Mouse (Mus musculus) kidney, embryonic 16.5 days (tissue): ENCODE results near the gene Tmem86a. TPM values are rescaled to one million over a fixed set of nuclear protein-coding genes. Genes with fewer than 3 reads are reported as not detected.

Source experiments
- ATAC-seq: fragments of 200-750 bp; cut with Nextera tagmentation; 2 replicates; pipeline ENCODE4 v1.8.0; 2017; ENCODE audit warnings: moderate TSS enrichment; ENCODE audit not compliant: low FRiP score, low TSS enrichment
- H3K27ac ChIP-seq: fragments of 300-500 bp; sonication (generic); 2 replicates; pipeline ENCODE4 v1.5.1; 2014; ENCODE audit warnings: low read length
- H3K27me3 ChIP-seq: fragments of 300-500 bp; sonication (generic); 2 replicates; pipeline ENCODE4 v1.6.1; 2014; ENCODE audit warnings: low read length, control low read depth, mixed read lengths; ENCODE audit not compliant: insufficient read depth
- H3K36me3 ChIP-seq: fragments of 300-500 bp; sonication (generic); 2 replicates; pipeline ENCODE4 v1.6.1; 2014; ENCODE audit warnings: low read length, control low read depth, mixed read lengths; ENCODE audit not compliant: insufficient read depth
- H3K4me1 ChIP-seq: fragments of 300-500 bp; sonication (generic); 2 replicates; pipeline ENCODE4 v1.6.1; 2014; ENCODE audit warnings: low read length, control low read depth, mixed read lengths; ENCODE audit not compliant: insufficient read depth
- H3K4me2 ChIP-seq: fragments of 300-500 bp; sonication (generic); replicated peaks from 2 replicates; pipeline ENCODE4 v1.6.1; 2014; ENCODE audit warnings: low read depth, low read length
- H3K4me3 ChIP-seq: fragments of 300-500 bp; sonication (generic); 2 replicates; pipeline ENCODE4 v1.5.1; 2014; ENCODE audit warnings: mild to moderate bottlenecking, low read length
- H3K9ac ChIP-seq: fragments of 300-500 bp; sonication (generic); replicated peaks from 2 replicates; pipeline ENCODE4 v1.6.1; 2014; ENCODE audit warnings: low read length
- H3K9me3 ChIP-seq: fragments of 300-500 bp; sonication (generic); 2 replicates; pipeline ENCODE4 v1.6.1; 2016; ENCODE audit warnings: low read length, control low read depth
- WGBS: fragments of 180-500 bp; shearing (Covaris S2); extraction: QIAGEN DNeasy Blood & Tissue Kit; methylation state at CpG from one replicate; pipeline ENCODE4 v1.1.7; 2014; 5-methylcytosine and 5-hydroxymethylcytosine counted together
- polyA plus RNA-seq: library from polyadenylated mRNA; unstranded; fragments of >200 nt; fragmentation: Nextera tagmentation; extraction: Ambion mirVana; gene quantifications from 2 replicates; pipeline ENCODE4 v1.2.1, GENCODE M21; 2015

The Tmem86a gene
- polyA plus RNA-seq, 1 experiment from 2014 or later = 35.8 TPM

- no peaks in the 10 kb centered on the region for H3K9me3 ChIP-seq
- no peak overlapping the region for H3K4me3 ChIP-seq
- no peak for ATAC-seq
- peaks cover 17% of the 10 kb centered on the region for H3K4me1 ChIP-seq
- no peak overlapping the region for H3K9ac ChIP-seq
- no peaks in the 10 kb centered on the region for H3K27me3 ChIP-seq
- H3K4me2 ChIP-seq = no peak overlapping the region
- H3K36me3 ChIP-seq = no peaks in the 10 kb centered on the region
- WGBS = 55% methylated on average over 10 of the region's 11 CpGs
- H3K27ac ChIP-seq = peak overlapping the region; percentile 61; the same call in 1 of the 2 replicates
Observed at GRCm38 (mm10) chr7:47014564-47015389, 35.6 kb upstream of the Tmem86a start.

GRCm38 (mm10) chr7:47015390-47016065 is 34.9 kb upstream of the Tmem86a start:
- H3K27ac ChIP-seq = peak overlapping the region; percentile 61; the same call in 1 of the 2 replicates
- H3K4me1 ChIP-seq = peaks cover 14% of the 10 kb centered on the region
- no peaks in the 10 kb centered on the region for H3K36me3 ChIP-seq
- H3K27me3 ChIP-seq = no peaks in the 10 kb centered on the region
- peak; percentile 98 for ATAC-seq
- H3K4me3 ChIP-seq = 0 out of 2 replicates have a peak overlapping the region, but pooled peaks have one; percentile 1
- H3K4me2 ChIP-seq = peak overlapping the region; percentile 14; the same call in 1 of the 2 replicates
- no peaks in the 10 kb centered on the region for H3K9me3 ChIP-seq
- 11% methylated on average over 6 of the region's 6 CpGs for WGBS
- H3K9ac ChIP-seq = peak overlapping the region; percentile 33; the same call in 1 of the 2 replicates

- no peaks in the 10 kb centered on the region for H3K27me3 ChIP-seq
- H3K4me2 ChIP-seq = no peak overlapping the region
- no peaks in the 10 kb centered on the region for H3K36me3 ChIP-seq
- H3K9me3 ChIP-seq = no peaks in the 10 kb centered on the region
- no peak for ATAC-seq
- WGBS = 69% methylated on average over 3 of the region's 3 CpGs
- no peak overlapping the region for H3K4me3 ChIP-seq
- H3K4me1 ChIP-seq = peaks cover 14% of the 10 kb centered on the region
- no peak overlapping the region for H3K9ac ChIP-seq
- no peak overlapping the region for H3K27ac ChIP-seq
Observed at GRCm38 (mm10) chr7:47016602-47017001, 33.8 kb upstream of the Tmem86a start.

GRCm38 (mm10) chr7:47017146-47017545 is 33.3 kb upstream of the Tmem86a start:
- no peak overlapping the region for H3K27ac ChIP-seq
- no peak overlapping the region for H3K9ac ChIP-seq
- peaks cover 14% of the 10 kb centered on the region for H3K4me1 ChIP-seq
- H3K36me3 ChIP-seq = no peaks in the 10 kb centered on the region
- no peak overlapping the region for H3K4me2 ChIP-seq
- H3K27me3 ChIP-seq = no peaks in the 10 kb centered on the region
- H3K9me3 ChIP-seq = no peaks in the 10 kb centered on the region
- no peak for ATAC-seq
- no peak overlapping the region for H3K4me3 ChIP-seq
- WGBS = 34% methylated on average over 7 of the region's 7 CpGs

- Histone ChIP-seq H3K4me3 (no peak overlapping the region), H3K4me2 (no peak overlapping the region), H3K9ac (no peak overlapping the region), H3K9me3 (no peaks in the 10 kb centered on the region), H3K36me3 (no peaks in the 10 kb centered on the region), H3K27me3 (no peaks in the 10 kb centered on the region), H3K4me1 (peaks cover 9% of the 10 kb centered on the region), H3K27ac (no peak overlapping the region)
- 65% methylated on average over 5 of the region's 5 CpGs for WGBS
- ATAC-seq = no peak
Observed at GRCm38 (mm10) chr7:47019641-47020040, 30.8 kb upstream of the Tmem86a start.

- H3K9ac ChIP-seq = peak overlapping the region; percentile 45
- 9% methylated on average over 8 of the region's 8 CpGs for WGBS
- ATAC-seq = no peak
- H3K36me3 ChIP-seq = no peaks in the 10 kb centered on the region
- H3K4me3 ChIP-seq = peak overlapping the region; percentile 4; the same call in 1 of the 2 replicates
- no peaks in the 10 kb centered on the region for H3K27me3 ChIP-seq
- H3K4me2 ChIP-seq = peak overlapping the region; percentile 26; the same call in 1 of the 2 replicates
- H3K27ac ChIP-seq = no peak overlapping the region
- H3K4me1 ChIP-seq = no peaks in the 10 kb centered on the region
- H3K9me3 ChIP-seq = no peaks in the 10 kb centered on the region
Observed at GRCm38 (mm10) chr7:47020956-47021355, 29.4 kb upstream of the Tmem86a start.

GRCm38 (mm10) chr7:47022482-47022881 is 27.9 kb upstream of the Tmem86a start:
- 41% methylated on average over 8 of the region's 8 CpGs for WGBS
- H3K4me2 ChIP-seq = no peak overlapping the region
- no peaks in the 10 kb centered on the region for H3K9me3 ChIP-seq
- no peak for ATAC-seq
- H3K36me3 ChIP-seq = no peaks in the 10 kb centered on the region
- H3K9ac ChIP-seq = no peak overlapping the region
- H3K27me3 ChIP-seq = no peaks in the 10 kb centered on the region
- H3K4me1 ChIP-seq = no peaks in the 10 kb centered on the region
- no peak overlapping the region for H3K4me3 ChIP-seq
- H3K27ac ChIP-seq = no peak overlapping the region

- no peaks in the 10 kb centered on the region for H3K36me3 ChIP-seq
- H3K9ac ChIP-seq = no peak overlapping the region
- H3K4me2 ChIP-seq = no peak overlapping the region
- H3K4me1 ChIP-seq = no peaks in the 10 kb centered on the region
- no peak overlapping the region for H3K4me3 ChIP-seq
- H3K27ac ChIP-seq = no peak overlapping the region
- WGBS = 9% methylated on average over 6 of the region's 6 CpGs
- H3K27me3 ChIP-seq = no peaks in the 10 kb centered on the region
- H3K9me3 ChIP-seq = no peaks in the 10 kb centered on the region
- ATAC-seq = peak; percentile 52; the same call in 1 of the 2 replicates
Observed at GRCm38 (mm10) chr7:47023530-47023929, 26.9 kb upstream of the Tmem86a start.

GRCm38 (mm10) chr7:47024454-47024853 is 25.9 kb upstream of the Tmem86a start:
- no peaks in the 10 kb centered on the region for H3K4me1 ChIP-seq
- no peaks in the 10 kb centered on the region for H3K27me3 ChIP-seq
- no peaks in the 10 kb centered on the region for H3K9me3 ChIP-seq
- H3K4me2 ChIP-seq = no peak overlapping the region
- no peak overlapping the region for H3K27ac ChIP-seq
- H3K4me3 ChIP-seq = no peak overlapping the region
- WGBS = 84% methylated on average over 7 of the region's 7 CpGs
- no peak for ATAC-seq
- H3K9ac ChIP-seq = no peak overlapping the region
- no peaks in the 10 kb centered on the region for H3K36me3 ChIP-seq

- Histone ChIP-seq H3K4me2 (no peak overlapping the region), H3K4me3 (no peak overlapping the region), H3K4me1 (no peaks in the 10 kb centered on the region), H3K27ac (no peak overlapping the region), H3K9me3 (no peaks in the 10 kb centered on the region), H3K36me3 (no peaks in the 10 kb centered on the region), H3K9ac (no peak overlapping the region), H3K27me3 (no peaks in the 10 kb centered on the region)
- ATAC-seq = no peak
- WGBS = 78% methylated on average over 9 of the region's 9 CpGs
Observed at GRCm38 (mm10) chr7:47025429-47025828, 25.0 kb upstream of the Tmem86a start.
